19 mouse cellular contexts compared by ENCODE assay signal in the genomic region with DNA sequence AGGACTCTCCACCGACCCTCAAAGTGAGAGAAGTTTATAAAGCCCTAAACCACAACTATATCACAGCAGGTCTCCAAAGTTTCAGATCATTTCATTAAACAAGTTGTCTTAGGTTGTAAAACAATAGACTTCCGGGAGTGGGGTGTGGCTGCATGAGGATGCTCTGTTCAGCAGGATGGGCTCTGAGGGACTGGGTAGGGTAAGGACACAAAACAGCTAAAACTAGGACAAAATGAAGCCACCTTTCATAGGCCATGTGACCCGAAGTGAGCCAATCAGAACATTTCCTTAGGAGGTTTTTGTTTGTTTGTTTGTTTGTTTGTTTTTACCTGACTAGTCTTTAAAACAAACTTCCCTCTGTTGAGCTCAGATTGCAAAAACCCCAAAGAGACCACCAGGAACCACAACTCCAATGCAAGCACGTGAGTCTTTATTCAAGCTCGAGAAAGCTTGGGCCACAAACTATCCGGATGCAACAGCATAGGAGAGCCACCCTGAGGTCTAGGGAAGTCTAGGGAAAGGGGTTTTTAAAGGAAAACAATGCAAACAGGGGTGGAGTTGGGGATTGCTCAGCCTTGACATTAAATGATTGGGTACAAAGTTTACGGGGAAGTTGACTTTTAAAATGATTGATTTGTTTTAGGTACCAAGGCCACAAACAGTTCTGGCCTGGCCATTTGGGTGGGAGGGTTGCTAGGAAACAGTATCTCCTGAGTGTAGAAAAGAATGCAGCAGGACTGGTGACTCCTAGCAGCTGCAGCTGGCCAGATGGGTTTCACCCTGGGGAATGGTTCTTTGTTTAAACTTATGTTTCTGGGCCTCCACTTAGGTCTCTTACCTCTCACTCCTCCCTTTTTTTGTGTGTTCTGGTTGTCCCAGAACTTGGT. TPM values are rescaled to one million over a fixed set of nuclear protein-coding genes. Genes with fewer than 3 reads are reported as not detected.
A peak's percentile ranks its signal among the peaks of the same experiment; 100 is the strongest.
DNase-seq lines count a peak whose midpoint lies in the region; ATAC-seq and TF ChIP-seq lines count a peak whose summit lies in the region.
"Had no signal": no experiment of that assay in that cellular context is flagged by ENCODE, and none has a peak within 500 bp of the region (broad histone marks: within the 10 kb centered on the region; RNA-seq: fewer than 3 reads in every experiment).

No protein-coding gene starts in this region.

- no peak overlapping the region for H3K4me2 ChIP-seq in midbrain, embryonic 11.5 days
- H3K4me2 ChIP-seq in midbrain, embryonic 14.5 days (ENCODE audit: low read length): no peak overlapping the region
- H3K4me2 ChIP-seq in intestine, embryonic 14.5 days (ENCODE audit: low read length): no peak overlapping the region
- H3K4me2 ChIP-seq in stomach, postnatal 0 days (replicated peaks; ENCODE audit: low read depth): no peak overlapping the region
- H3K4me2 ChIP-seq: heart, embryonic 13.5 days; hindbrain, embryonic 14.5 days; liver, embryonic 11.5 days had no signal

- H3K4me1 ChIP-seq in midbrain, embryonic 11.5 days (ENCODE audit: control insufficient read depth, insufficient read depth, low read length): no peaks in the 10 kb centered on the region
- no peaks in the 10 kb centered on the region for H3K4me1 ChIP-seq in midbrain, embryonic 14.5 days (ENCODE audit: control insufficient read depth, insufficient read depth, low read length)
- no peaks in the 10 kb centered on the region for H3K4me1 ChIP-seq in intestine, embryonic 14.5 days (replicated peaks; ENCODE audit: control insufficient read depth, insufficient read depth, low read length)
- H3K4me1 ChIP-seq in stomach, postnatal 0 days (replicated peaks; ENCODE audit: control insufficient read depth, insufficient read depth): no peaks in the 10 kb centered on the region

- no peaks in the 10 kb centered on the region for H3K9me3 ChIP-seq in midbrain, embryonic 11.5 days (ENCODE audit: control insufficient read depth, low read length)
- H3K9me3 ChIP-seq in midbrain, embryonic 14.5 days (ENCODE audit: control insufficient read depth, low read length): no peaks in the 10 kb centered on the region
- no peaks in the 10 kb centered on the region for H3K9me3 ChIP-seq in intestine, embryonic 14.5 days (ENCODE audit: control insufficient read depth, low read length)
- H3K9me3 ChIP-seq in stomach, postnatal 0 days (ENCODE audit: control insufficient read depth, low read length): no peaks in the 10 kb centered on the region
- H3K9me3 ChIP-seq: heart, embryonic 13.5 days had no signal

- H3K27me3 ChIP-seq in midbrain, embryonic 11.5 days (ENCODE audit: control insufficient read depth, insufficient read depth, low read length): no peaks in the 10 kb centered on the region
- no peaks in the 10 kb centered on the region for H3K27me3 ChIP-seq in midbrain, embryonic 14.5 days (ENCODE audit: control insufficient read depth, insufficient read depth, low read length)
- no peaks in the 10 kb centered on the region for H3K27me3 ChIP-seq in intestine, embryonic 14.5 days (replicated peaks; ENCODE audit: control insufficient read depth, insufficient read depth, low read length)
- no peaks in the 10 kb centered on the region for H3K27me3 ChIP-seq in stomach, postnatal 0 days (ENCODE audit: control insufficient read depth, insufficient read depth, low read length)
- H3K27me3 ChIP-seq: heart, embryonic 13.5 days had no signal

- no peak overlapping the region for H3K4me3 ChIP-seq in midbrain, embryonic 11.5 days (ENCODE audit: low read depth, low read length)
- H3K4me3 ChIP-seq in midbrain, embryonic 14.5 days (replicated peaks; ENCODE audit: low read depth, low read length): no peak overlapping the region
- no peak overlapping the region for H3K4me3 ChIP-seq in intestine, embryonic 14.5 days (ENCODE audit: low read depth, low read length)
- no peak overlapping the region for H3K4me3 ChIP-seq in stomach, postnatal 0 days (ENCODE audit: low read depth, low read length)
- H3K4me3 ChIP-seq: heart, embryonic 13.5 days; layer of hippocampus, adult 2 months; left cerebral cortex, adult 2 months had no signal

- no peaks in the 10 kb centered on the region for H3K36me3 ChIP-seq in midbrain, embryonic 11.5 days (ENCODE audit: control insufficient read depth, insufficient read depth, low read length)
- no peaks in the 10 kb centered on the region for H3K36me3 ChIP-seq in midbrain, embryonic 14.5 days (ENCODE audit: control insufficient read depth, insufficient read depth, low read length)
- no peaks in the 10 kb centered on the region for H3K36me3 ChIP-seq in intestine, embryonic 14.5 days (ENCODE audit: control insufficient read depth, insufficient read depth, low read length)
- no peaks in the 10 kb centered on the region for H3K36me3 ChIP-seq in stomach, postnatal 0 days (ENCODE audit: control insufficient read depth, insufficient read depth, low read length)
- H3K36me3 ChIP-seq: heart, embryonic 13.5 days had no signal

- WGBS in midbrain, embryonic 11.5 days: 74% methylated on average over 7 of the region's 7 CpGs
- 61% methylated on average over 7 of the region's 7 CpGs for WGBS in midbrain, embryonic 14.5 days
- 39% methylated on average over 7 of the region's 7 CpGs for WGBS in intestine, embryonic 14.5 days
- 35% methylated on average over 7 of the region's 7 CpGs for WGBS in stomach, postnatal 0 days

- TF ChIP-seq CTCF in stomach, postnatal 0 days (IDR thresholded peaks at IDR 0.05; ENCODE audit: low read depth): no peak

- no peak for TF ChIP-seq EP300 in stomach, postnatal 0 days (optimal IDR thresholded peaks at IDR 0.05)

- no peak for ATAC-seq in midbrain, embryonic 11.5 days (ENCODE audit: low FRiP score)
- no peak for ATAC-seq in midbrain, embryonic 14.5 days (ENCODE audit: low FRiP score, low TSS enrichment)
- peak; percentile 60; the same call in 1 of the 2 replicates for ATAC-seq in intestine, embryonic 14.5 days (replicated peaks; ENCODE audit: low FRiP score, low TSS enrichment, low read depth)
- peak; percentile 78 for ATAC-seq in stomach, postnatal 0 days (ENCODE audit: low FRiP score, low TSS enrichment)
- no peak for ATAC-seq in erythroid progenitor cell, adult 5-6 weeks (replicated peaks; ENCODE audit: low FRiP score, poor library complexity, severe bottlenecking)
- ATAC-seq: forebrain, embryonic 16.5 days; Patski had no signal

- H3K27ac ChIP-seq in midbrain, embryonic 11.5 days (ENCODE audit: low read depth, low read length): no peak overlapping the region
- H3K27ac ChIP-seq in midbrain, embryonic 14.5 days (replicated peaks; ENCODE audit: low read depth, low read length): no peak overlapping the region
- 0 out of 2 replicates have a peak overlapping the region, but pooled peaks have one; percentile 25 for H3K27ac ChIP-seq in intestine, embryonic 14.5 days (ENCODE audit: low read depth)
- no peak overlapping the region for H3K27ac ChIP-seq in stomach, postnatal 0 days (replicated peaks)
- H3K27ac ChIP-seq: heart, embryonic 13.5 days; hindbrain, embryonic 14.5 days; layer of hippocampus, adult 2 months; left cerebral cortex, adult 2 months had no signal

- H3K9ac ChIP-seq in midbrain, embryonic 11.5 days (ENCODE audit: low read length): no peak overlapping the region
- no peak overlapping the region for H3K9ac ChIP-seq in midbrain, embryonic 14.5 days (replicated peaks; ENCODE audit: low read length)
- H3K9ac ChIP-seq in intestine, embryonic 14.5 days (ENCODE audit: low read length): no peak overlapping the region
- no peak overlapping the region for H3K9ac ChIP-seq in stomach, postnatal 0 days (ENCODE audit: low read length)
- H3K9ac ChIP-seq: heart, embryonic 13.5 days; hindbrain, embryonic 14.5 days had no signal

- DNase-seq in adrenal gland, postnatal 14 days: peak; percentile 57
- DNase-seq in adrenal gland, adult 18-20 months (ENCODE audit: low spot score in 2 of 2): no peak
- DNase-seq in midbrain, embryonic 11.5 days (ENCODE audit: low spot score, missing footprints): peak; percentile 73
- DNase-seq in midbrain, embryonic 14.5 days: no peak
- no peak for DNase-seq in intestine, embryonic 14.5 days (ENCODE audit: low spot score)
- DNase-seq in stomach, postnatal 0 days (ENCODE audit: low spot score): peak; percentile 51
- no peak for DNase-seq in spleen, postnatal 4 days (ENCODE audit: low spot score in 2 of 2)
- DNase-seq: B cell, adult 2 months; cerebellum, adult 11-12 months; gastrocnemius, postnatal 25 days; kidney, adult 9 months had no signal

RNA-seq across cellular contexts. Expression of gene Slc39a9, which starts 28.1 kb away (rescaled TPM):
- total RNA-seq in adrenal gland, postnatal 14 days (2021): 37.6 and 37.9 TPM in 2 replicates
- 10 to 100 TPM; 39.8 to 50.0 TPM for total RNA-seq in adrenal gland, adult 18-20 months (2021)
- polyA plus RNA-seq in midbrain, embryonic 11.5 days (2014; fragmentation: Nextera tagmentation; extraction: Ambion mirVana): 29.8 and 30.4 TPM in 2 replicates
- 20.2 and 29.5 TPM in 2 replicates for polyA plus RNA-seq in midbrain, embryonic 14.5 days (2014; fragmentation: Nextera tagmentation; extraction: Ambion mirVana)
- polyA plus RNA-seq in intestine, embryonic 14.5 days (2014; fragmentation: Nextera tagmentation; extraction: Ambion mirVana): 26.1 and 29.4 TPM in 2 replicates
- 15.1 and 15.6 TPM in 2 replicates for polyA plus RNA-seq in stomach, postnatal 0 days (2015; fragmentation: Nextera tagmentation; extraction: Ambion mirVana)
- total RNA-seq in erythroid progenitor cell, adult 5-6 weeks (2015; ENCODE audit: low replicate concordance): 20.1 and 22.0 TPM in 2 replicates
- 11.2 and 20.5 TPM in 2 replicates for total RNA-seq in erythroid progenitor cell, adult 5-6 weeks (2017; ENCODE audit: low replicate concordance)

RNA-seq across cellular contexts. Expression of gene Erh, which starts 28.5 kb away (rescaled TPM):
- total RNA-seq in adrenal gland, postnatal 14 days (2021): 50.4 and 63.7 TPM in 2 replicates
- 10 to 100 TPM; 41.4 to 54.2 TPM for total RNA-seq in adrenal gland, adult 18-20 months (2021)
- 361 and 378 TPM in 2 replicates for polyA plus RNA-seq in midbrain, embryonic 11.5 days (2014; fragmentation: Nextera tagmentation; extraction: Ambion mirVana)
- 258 and 288 TPM in 2 replicates for polyA plus RNA-seq in midbrain, embryonic 14.5 days (2014; fragmentation: Nextera tagmentation; extraction: Ambion mirVana)
- 316 and 325 TPM in 2 replicates for polyA plus RNA-seq in intestine, embryonic 14.5 days (2014; fragmentation: Nextera tagmentation; extraction: Ambion mirVana)
- 125 and 131 TPM in 2 replicates for polyA plus RNA-seq in stomach, postnatal 0 days (2015; fragmentation: Nextera tagmentation; extraction: Ambion mirVana)
- total RNA-seq in erythroid progenitor cell, adult 5-6 weeks (2015; ENCODE audit: low replicate concordance): 23.9 and 28.1 TPM in 2 replicates
- 4.9 and 23.4 TPM in 2 replicates for total RNA-seq in erythroid progenitor cell, adult 5-6 weeks (2017; ENCODE audit: low replicate concordance)

Comparison
In these comparisons a context has a peak if more than half of its experiments do, and no peak if none do; other contexts are left out.
1. DNase-seq: peak in adrenal gland, postnatal 14 days (single experiment), midbrain, embryonic 11.5 days (single experiment) and stomach, postnatal 0 days (single experiment); none in adrenal gland, adult 18-20 months (0 of 2), midbrain, embryonic 14.5 days (single experiment), intestine, embryonic 14.5 days (single experiment) and spleen, postnatal 4 days (0 of 2).
2. ATAC-seq: peak in intestine, embryonic 14.5 days (single experiment) and stomach, postnatal 0 days (single experiment); none in midbrain, embryonic 11.5 days (single experiment), midbrain, embryonic 14.5 days (single experiment) and erythroid progenitor cell, adult 5-6 weeks (single experiment).